Mouse (Mus musculus): Measurements from ENCODE around the gene Nfxl1. TPM values are rescaled to one million over a fixed set of nuclear protein-coding genes. Genes with fewer than 3 reads are reported as not detected.

Nfxl1 gene
- polyA plus RNA-seq, 2 experiments from 2014 or later: 2.6 to 2.7 TPM

DNA sequence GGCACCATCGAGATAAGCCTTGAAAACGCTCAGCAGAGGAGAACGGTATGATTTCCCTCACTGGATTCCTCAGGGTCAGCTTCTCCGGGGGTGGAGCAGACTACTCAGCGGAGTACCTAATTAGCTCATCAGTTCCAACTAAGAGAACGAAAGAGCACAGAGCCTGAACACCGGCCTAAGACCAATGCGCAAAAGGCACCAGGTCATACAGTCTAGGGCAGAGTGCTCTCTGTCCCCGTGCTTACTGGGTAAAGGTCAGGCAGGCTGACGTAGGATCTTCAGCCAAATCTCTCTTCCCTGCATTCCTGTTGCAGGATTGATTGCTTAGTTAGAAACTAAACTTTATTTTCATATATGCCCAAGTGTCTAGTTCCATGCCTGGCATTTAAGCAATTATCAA is 61.2 kb downstream of the Nfxl1 start:
- ATAC-seq: no peak

DNA sequence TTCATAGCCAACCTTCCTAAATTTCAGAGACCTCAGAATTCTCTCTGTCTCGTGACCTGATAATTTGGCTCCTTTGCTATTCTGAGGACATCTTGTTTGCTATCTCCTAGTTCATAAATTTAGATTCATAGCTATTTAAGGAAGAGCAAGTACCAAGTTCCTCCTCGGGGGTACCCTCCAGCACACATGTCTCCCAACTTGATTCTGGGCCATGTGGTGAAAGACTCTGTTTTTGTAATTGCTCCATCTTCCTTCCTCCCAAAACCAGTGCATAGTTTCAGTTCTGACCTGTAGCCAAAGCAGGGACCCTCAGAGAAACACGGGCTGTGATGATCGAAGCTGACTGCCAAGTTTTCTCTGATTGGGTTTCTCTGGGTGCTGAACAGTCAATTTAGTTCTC is 62.7 kb downstream of the Nfxl1 start:
- no peak for ATAC-seq

DNA sequence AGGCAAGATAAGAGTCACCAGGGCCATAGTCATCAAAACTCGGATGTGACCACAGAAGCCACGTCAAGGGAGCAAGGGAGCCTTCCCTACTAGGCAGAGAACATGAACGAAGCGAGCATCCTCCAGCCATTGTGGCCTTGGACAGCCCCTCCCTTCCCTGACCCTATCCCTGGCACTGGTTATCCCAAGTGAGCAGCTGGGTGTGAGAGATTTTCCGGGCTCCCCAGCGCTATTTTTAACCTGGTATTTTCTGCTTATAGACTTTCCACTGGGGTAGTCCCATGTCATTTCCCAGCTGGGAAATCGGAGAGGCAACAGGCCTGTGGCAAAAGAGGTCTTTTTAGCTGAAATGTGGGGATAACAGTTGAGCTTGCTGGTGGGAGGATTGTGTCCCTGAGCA is 65.6 kb downstream of the Nfxl1 start:
- ATAC-seq: no peak

DNA sequence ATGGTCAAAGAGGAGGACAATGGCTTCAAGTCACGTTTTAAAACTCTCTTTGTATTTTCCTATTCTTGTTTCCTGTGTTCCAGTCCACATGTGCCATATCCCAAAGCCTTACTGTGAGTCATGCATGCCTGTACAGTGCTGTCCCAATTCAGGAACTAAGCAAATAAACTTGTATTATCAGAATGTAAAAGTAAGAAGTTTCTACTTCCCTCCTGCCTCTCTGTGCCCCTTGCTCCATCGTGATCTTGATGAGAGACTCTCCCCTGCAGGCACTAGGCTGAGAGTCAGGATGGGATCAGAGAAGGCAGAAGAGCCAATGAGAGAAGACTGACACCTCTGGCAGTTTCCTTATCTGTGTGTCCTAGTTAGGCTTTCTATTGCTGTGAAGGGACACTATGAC is 68.3 kb downstream of the Nfxl1 start:
- ATAC-seq: no peak

DNA sequence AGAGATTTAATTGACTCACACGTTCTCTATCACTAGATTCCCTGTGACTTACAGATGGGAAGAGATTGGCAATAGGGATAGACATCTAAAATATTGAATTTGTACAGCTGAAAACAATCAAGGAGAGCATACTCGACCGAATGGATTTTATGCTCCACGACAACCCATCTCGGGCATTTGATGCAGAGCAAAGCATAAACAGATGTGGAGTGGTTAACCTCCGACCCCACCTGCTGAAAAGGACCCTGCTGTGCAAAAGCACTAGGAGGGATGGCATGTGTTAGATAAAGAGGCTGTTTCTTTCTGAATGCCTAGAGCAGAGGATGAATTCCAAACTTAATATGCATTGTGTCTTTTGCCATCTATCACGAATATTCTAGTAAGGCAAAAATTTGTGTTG is 79.0 kb downstream of the Nfxl1 start:
- no peak for ATAC-seq

DNA sequence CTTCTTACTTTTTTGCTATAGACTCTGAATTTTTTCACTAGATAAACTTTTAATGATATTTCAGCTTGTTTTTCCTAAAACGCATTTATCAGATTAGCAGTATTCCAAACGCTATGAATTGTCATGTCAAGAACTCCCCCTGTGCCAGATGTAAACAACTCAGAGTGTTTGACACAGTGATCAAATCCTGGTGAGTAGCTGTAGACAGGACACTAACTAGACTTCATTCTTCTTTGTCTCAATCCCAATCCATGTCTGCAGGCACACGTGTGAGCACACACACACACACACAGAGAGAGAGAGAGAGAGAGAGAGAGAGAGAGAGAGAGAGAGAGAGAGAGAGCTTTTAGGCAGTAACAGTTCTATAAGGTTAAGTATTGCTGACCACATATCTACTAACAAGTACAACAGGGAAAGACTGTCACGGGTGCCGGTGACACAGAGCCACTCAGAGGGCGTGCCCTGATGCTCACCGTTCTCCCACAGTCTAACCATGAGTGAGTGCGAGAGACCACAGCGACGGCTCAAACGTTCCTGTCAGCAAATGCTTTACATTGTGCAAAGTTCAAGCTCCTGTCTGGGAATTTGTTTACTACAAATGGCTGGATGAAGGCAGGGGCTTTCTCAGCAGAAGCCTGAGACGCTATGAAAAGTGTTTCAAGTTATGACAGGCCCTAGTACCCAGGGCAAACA is 87.0 kb downstream of the Nfxl1 start:
- no peak for ATAC-seq

DNA sequence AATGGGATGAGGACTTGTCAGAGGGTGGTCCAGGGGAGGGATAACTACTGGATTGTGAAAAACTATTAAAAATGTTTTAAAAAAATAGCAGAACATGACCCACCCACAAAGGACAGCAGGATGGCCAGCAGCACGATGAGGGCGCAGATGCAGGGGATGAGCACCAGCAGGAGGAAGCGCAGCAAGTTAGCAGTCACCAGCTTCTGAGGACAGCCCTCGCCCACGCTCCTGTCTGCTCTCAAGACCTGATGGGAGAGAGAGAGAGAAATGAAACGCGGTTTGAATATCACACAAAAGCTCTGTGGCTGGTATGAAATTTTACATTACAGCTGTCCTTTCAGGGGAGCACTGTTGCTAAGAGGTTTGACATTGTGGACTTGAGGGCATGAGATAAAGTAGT is 87.7 kb downstream of the Nfxl1 start:
- no peak for ATAC-seq

DNA sequence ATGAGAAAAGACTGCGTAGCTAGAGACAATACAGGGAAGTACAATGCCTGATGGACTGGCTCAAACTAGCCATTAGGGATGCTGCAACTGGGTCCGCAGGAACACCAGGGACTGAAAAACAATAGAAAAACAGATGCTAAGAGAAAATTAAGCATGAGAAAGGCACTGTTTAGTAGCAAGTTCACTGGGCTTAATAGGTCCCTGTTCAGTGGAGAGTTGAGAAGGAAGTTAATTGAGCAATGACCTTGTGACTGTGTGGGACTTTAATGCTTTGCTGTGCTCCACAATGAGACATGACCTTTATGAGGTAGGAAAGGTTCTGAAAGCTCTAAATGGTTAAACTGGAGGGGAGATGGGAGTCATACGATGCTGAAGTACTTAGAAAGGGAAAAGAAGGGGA is 94.6 kb downstream of the Nfxl1 start:
- no peak for ATAC-seq

Other genes with a start within 250 kb of the Nfxl1 start
- under 1 TPM in 1 of 2 experiments, not detected in 1; 0.09 TPM for gene Corin, start 55.2 kb downstream of the Nfxl1 start, polyA plus RNA-seq (2017; shearing (Covaris generic))
- not detected for gene Zar1, start 21.6 kb upstream of the Nfxl1 start, polyA plus RNA-seq (2017; shearing (Covaris generic))
- not detected for gene Gm5868, start 27.9 kb upstream of the Nfxl1 start, polyA plus RNA-seq (2017; shearing (Covaris generic))
- 1 to 10 TPM in 1 of 2 experiments, under 1 TPM in 1; 0.70 to 1.2 TPM for gene Cnga1, start 84.6 kb upstream of the Nfxl1 start, polyA plus RNA-seq (2017; shearing (Covaris generic))
- gene Nipal1, start 88.1 kb upstream of the Nfxl1 start, polyA plus RNA-seq (2017; shearing (Covaris generic)): 10 to 100 TPM; 28.3 to 31.1 TPM
- gene Txk, start 193.1 kb upstream of the Nfxl1 start, polyA plus RNA-seq (2017; shearing (Covaris generic)): 10 to 100 TPM; 69.9 to 78.6 TPM